22 mouse cellular contexts compared by ENCODE assay signal in genomic region chr5:144219936-144220335, GRCm38 (mm10). TPM values are rescaled to one million over a fixed set of nuclear protein-coding genes. Genes with fewer than 3 reads are reported as not detected.
DNase-seq lines count a peak whose midpoint lies in the region; ATAC-seq and TF ChIP-seq lines count a peak whose summit lies in the region.
"Had no signal": no experiment of that assay in that cellular context is flagged by ENCODE, and none has a peak within 500 bp of the region (broad histone marks: within the 10 kb centered on the region; RNA-seq: fewer than 3 reads in every experiment).

No protein-coding gene starts in this region.

- H3K4me1 ChIP-seq in liver, adult 2 months (ENCODE audit: control insufficient read depth, insufficient read depth, low read length) = peaks cover 6% of the 10 kb centered on the region
- H3K4me1 ChIP-seq in liver, postnatal 0 days (ENCODE audit: insufficient read depth) = peaks cover 3% of the 10 kb centered on the region; the same call in 1 of the 2 replicates
- peaks cover 3 to 20% of the 10 kb centered on the region in 2 experiments; a peak in 2 of 4 replicates for H3K4me1 ChIP-seq in ES-E14 (ENCODE audit: control insufficient read depth in 2 of 2, insufficient read depth in 2 of 2, low read length in 2 of 2, poor library complexity in 1 of 2)

- H3K27me3 ChIP-seq in liver, adult 2 months (ENCODE audit: control insufficient read depth, insufficient read depth, low read length) = no peaks in the 10 kb centered on the region
- H3K27me3 ChIP-seq in liver, postnatal 0 days (ENCODE audit: insufficient read depth, low read length) = no peaks in the 10 kb centered on the region
- H3K27me3 ChIP-seq: CH12.LX; forebrain, embryonic 13.5 days; heart, embryonic 13.5 days had no signal

- ATAC-seq in liver, postnatal 0 days = no peak
- ATAC-seq in inflammation-experienced regulatory T-cells, adult 6 months = no peak
- ATAC-seq: forebrain, embryonic 13.5 days; forebrain, embryonic 16.5 days; hindbrain, postnatal 0 days; intestine, postnatal 0 days had no signal

- in situ Hi-C loops in ES-E14 (cut with MboI; ENCODE audit: low sequenced_read_pairs in 2 of 2, unreplicated experiment in 2 of 2) = no loop called here

- no peak overlapping the region for H3K4me3 ChIP-seq in liver, adult 2 months (ENCODE audit: insufficient read depth, low read depth, low read length)
- no peak overlapping the region for H3K4me3 ChIP-seq in liver, postnatal 0 days (ENCODE audit: low read depth, low read length)
- H3K4me3 ChIP-seq in ES-E14 (ENCODE audit: insufficient read depth in 1 of 2, low read depth in 1 of 2, low read length in 2 of 2, poor library complexity in 1 of 2, severe bottlenecking in 1 of 2) (no peak overlapping the region), macrophage (ENCODE audit: inconsistent target) (no peak overlapping the region; the same call in 1 of the 2 replicates)
- H3K4me3 ChIP-seq: forebrain, embryonic 10.5 days; forebrain, embryonic 13.5 days; heart, embryonic 10.5 days; heart, embryonic 13.5 days had no signal

- H3K9me3 ChIP-seq in liver, postnatal 0 days (ENCODE audit: low read length) = no peaks in the 10 kb centered on the region
- no peaks in the 10 kb centered on the region for H3K9me3 ChIP-seq in ES-E14 (ENCODE audit: control insufficient read depth, insufficient read depth, low read depth, low read length)
- H3K9me3 ChIP-seq: forebrain, embryonic 10.5 days; forebrain, embryonic 13.5 days; heart, embryonic 10.5 days; heart, embryonic 13.5 days had no signal

- H3K9ac ChIP-seq in liver, adult 2 months (ENCODE audit: low read depth, low read length) = no peak overlapping the region
- no peak overlapping the region for H3K9ac ChIP-seq in liver, postnatal 0 days (replicated peaks)
- no peak overlapping the region; the same call in 1 of the 2 replicates for H3K9ac ChIP-seq in ES-E14 (ENCODE audit: insufficient read depth, low read depth, low read length, poor library complexity, severe bottlenecking)
- H3K9ac ChIP-seq: forebrain, embryonic 13.5 days; hindbrain, embryonic 14.5 days had no signal

- no peak for TF ChIP-seq POLR2A in liver, adult 2 months (IDR thresholded peaks at IDR 0.05; ENCODE audit: extremely low read depth, insufficient read depth, low read length)

- peak; percentile 25 for DNase-seq in cerebellum, adult 9-11 months
- no peak for DNase-seq in cerebellum, adult 8-10 months
- DNase-seq in liver, adult 2 months (ENCODE audit: extremely low read depth, low read depth, low spot score) = peak; percentile 61
- DNase-seq in liver, postnatal 0 days = no peak
- no peak for DNase-seq in ES-E14 (ENCODE audit: low read depth, low spot score)
- DNase-seq: B cell, adult 2 months; cerebellum, adult 11-12 months; cerebellum, postnatal 10 days; gastrocnemius, postnatal 25 days had no signal

- H3K36me3 ChIP-seq in liver, adult 2 months (ENCODE audit: control insufficient read depth, insufficient read depth, low read length) = no peaks in the 10 kb centered on the region
- H3K36me3 ChIP-seq in liver, postnatal 0 days (replicated peaks; ENCODE audit: insufficient read depth, low read length) = no peaks in the 10 kb centered on the region
- H3K36me3 ChIP-seq in ES-E14 (ENCODE audit: control insufficient read depth, insufficient read depth, low read length, poor library complexity, severe bottlenecking) = no peaks in the 10 kb centered on the region
- H3K36me3 ChIP-seq in macrophage (ENCODE audit: inconsistent target) = peaks cover 43% of the 10 kb centered on the region

- no peaks in the 10 kb centered on the region for H3K79me2 ChIP-seq in liver, adult 2 months (ENCODE audit: control insufficient read depth, insufficient read depth, low read length)
- peaks cover 80% of the 10 kb centered on the region for H3K79me2 ChIP-seq in macrophage (ENCODE audit: inconsistent target)

- TF ChIP-seq CTCF in liver, adult 2 months (IDR thresholded peaks at IDR 0.05; ENCODE audit: low read depth, low read length) = no peak
- TF ChIP-seq CTCF in liver, postnatal 0 days (IDR thresholded peaks at IDR 0.05; ENCODE audit: low read depth) = no peak

- H3K27ac ChIP-seq in liver, adult 2 months (replicated peaks; ENCODE audit: insufficient read depth, low read depth, low read length) = no peak overlapping the region
- H3K27ac ChIP-seq in liver, postnatal 0 days (ENCODE audit: low read depth) = no peak overlapping the region
- peak overlapping the region; percentile 23; the same call in 1 of the 2 replicates for H3K27ac ChIP-seq in ES-E14 (ENCODE audit: insufficient read depth, low read depth, low read length, poor library complexity, severe bottlenecking)
- peak overlapping the region; percentile 97 for H3K27ac ChIP-seq in macrophage
- H3K27ac ChIP-seq: forebrain, embryonic 13.5 days; heart, embryonic 13.5 days; hindbrain, embryonic 14.5 days; hindbrain, postnatal 0 days had no signal

- no peak for TF ChIP-seq EP300 in liver, postnatal 0 days (IDR thresholded peaks at IDR 0.05; ENCODE audit: low read depth)

- WGBS in liver, adult 2 months = 31% methylated on average over 5 of the region's 5 CpGs
- 71% methylated on average over 5 of the region's 5 CpGs for WGBS in liver, postnatal 0 days (ENCODE audit: insufficient replicate concordance)
- WGBS in macrophage (ENCODE audit: missing documents) = 100% methylated on average over 1 of the region's 5 CpGs

- no peak overlapping the region for H3K4me2 ChIP-seq in liver, postnatal 0 days (ENCODE audit: low read depth, low read length)
- H3K4me2 ChIP-seq: forebrain, embryonic 13.5 days; heart, embryonic 13.5 days; hindbrain, embryonic 14.5 days had no signal

TF ChIP-seq in ES-E14, 5 proteins besides CTCF, POLR2A, EP300 and RAD21:
- TF ChIP-seq MAFK (IDR thresholded peaks at IDR 0.05; ENCODE audit: insufficient read depth, low read depth, low read length) = no peak
- TF ChIP-seq CHD2 (IDR thresholded peaks at IDR 0.05; ENCODE audit: low read depth, low read length) = no peak
- no peak for TF ChIP-seq ZNF384 (IDR thresholded peaks at IDR 0.05; ENCODE audit: low read depth, low read length)
- no peak for TF ChIP-seq HCFC1 (IDR thresholded peaks at IDR 0.05; ENCODE audit: borderline replicate concordance, insufficient read depth, low read length)
- TF ChIP-seq ZC3H11A (IDR thresholded peaks at IDR 0.05; ENCODE audit: borderline replicate concordance, low read depth, low read length) = no peak

RNA-seq across cellular contexts. Expression of gene Tecpr1, which starts 3.5 kb away (rescaled TPM):
- total RNA-seq in liver, adult 2 months (2014; rRNA removed) = 5.9 and 6.6 TPM in 2 replicates
- polyA plus RNA-seq in liver, adult 2 months (2012; rRNA removed) = 9.3 and 13.0 TPM in 2 replicates
- 2.1 and 2.5 TPM in 2 replicates for polyA plus RNA-seq in liver, postnatal 0 days (2015; fragmentation: Nextera tagmentation; extraction: Ambion mirVana)
- total RNA-seq in ES-E14 (2012; rRNA removed) = 18.3 and 22.1 TPM in 2 replicates
- 1,000 to 10,000 TPM in 9 of 26 experiments, 100 to 1,000 TPM in 17; 169 to 1,925 (median 703) TPM for total RNA-seq in macrophage (2018; cell fraction: chromatin; rRNA removed)
- total RNA-seq in macrophage (2018; cell fraction: cytosol; rRNA removed) = 100 to 1,000 TPM in 18 of 26 experiments, 10 to 100 TPM in 8; 66.8 to 322 (median 143) TPM
- 1,000 to 10,000 TPM in 5 of 26 experiments, 100 to 1,000 TPM in 21; 163 to 1,406 (median 471) TPM for total RNA-seq in macrophage (2018; cell fraction: nucleus; rRNA removed)
- polyA plus RNA-seq in macrophage (2018) = 61.4 to 244 TPM (median 121 TPM) in 3 replicates
- polyA plus RNA-seq in inflammation-experienced regulatory T-cells, adult 6 months (2017; shearing (Covaris generic)) = 10 to 100 TPM; 74.3 to 93.5 (median 81.1) TPM

RNA-seq across cellular contexts. Expression of gene Bri3, which starts 24.3 kb away (rescaled TPM):
- total RNA-seq in liver, adult 2 months (2014; rRNA removed) = 24.9 and 29.5 TPM in 2 replicates
- polyA plus RNA-seq in liver, adult 2 months (2012; rRNA removed) = 74.6 and 85.7 TPM in 2 replicates
- polyA plus RNA-seq in liver, postnatal 0 days (2015; fragmentation: Nextera tagmentation; extraction: Ambion mirVana) = 51.1 and 53.0 TPM in 2 replicates
- 21.9 and 26.4 TPM in 2 replicates for total RNA-seq in ES-E14 (2012; rRNA removed)
- 100 to 1,000 TPM in 22 of 26 experiments, 10 to 100 TPM in 4; 58.8 to 230 (median 146) TPM for total RNA-seq in macrophage (2018; cell fraction: chromatin; rRNA removed)
- 100 to 1,000 TPM; 542 to 899 (median 688) TPM for total RNA-seq in macrophage (2018; cell fraction: cytosol; rRNA removed)
- 100 to 1,000 TPM; 108 to 411 (median 269) TPM for total RNA-seq in macrophage (2018; cell fraction: nucleus; rRNA removed)
- 238 to 490 TPM (median 271 TPM) in 3 replicates for polyA plus RNA-seq in macrophage (2018)
- 1 to 10 TPM; 2.0 to 5.2 (median 3.2) TPM for polyA plus RNA-seq in inflammation-experienced regulatory T-cells, adult 6 months (2017; shearing (Covaris generic))

RNA-seq across cellular contexts. Expression of gene Bhlha15, which starts 29.9 kb away (rescaled TPM):
- 0.13 and 0.18 TPM in 2 replicates for total RNA-seq in liver, adult 2 months (2014; rRNA removed)
- 0.04 and 0.70 TPM in 2 replicates for polyA plus RNA-seq in liver, adult 2 months (2012; rRNA removed)
- 0.16 and 0.19 TPM in 2 replicates for polyA plus RNA-seq in liver, postnatal 0 days (2015; fragmentation: Nextera tagmentation; extraction: Ambion mirVana)
- 1.1 TPM in 2 replicates for total RNA-seq in ES-E14 (2012; rRNA removed)
- total RNA-seq in macrophage (2018; cell fraction: chromatin; rRNA removed) = under 1 TPM in 7 of 26 experiments, not detected in 19; 0.20 to 0.46 (median 0.26) TPM
- total RNA-seq in macrophage (2018; cell fraction: cytosol; rRNA removed) = under 1 TPM in 2 of 26 experiments, not detected in 24; 0.03 TPM
- under 1 TPM in 3 of 26 experiments, not detected in 23; 0.17 to 0.24 (median 0.18) TPM for total RNA-seq in macrophage (2018; cell fraction: nucleus; rRNA removed)
- not detected in 3 replicates for polyA plus RNA-seq in macrophage (2018)
- polyA plus RNA-seq in inflammation-experienced regulatory T-cells, adult 6 months (2017; shearing (Covaris generic)) = under 1 TPM in 2 of 3 experiments, not detected in 1; 0.21 to 0.26 TPM
- total RNA-seq: gastrocnemius, adult 18-20 months; gastrocnemius, postnatal 25 days; heart, postnatal 14 days had no signal

Comparison
In these comparisons a context has a peak if more than half of its experiments do, and no peak if none do; other contexts are left out.
1. DNase-seq: peak in cerebellum, adult 9-11 months (single experiment) and liver, adult 2 months (single experiment); none in cerebellum, adult 8-10 months (single experiment), liver, postnatal 0 days (single experiment) and ES-E14 (single experiment).
2. H3K27ac ChIP-seq: peak in ES-E14 (single experiment) and macrophage (single experiment); none in liver, adult 2 months (single experiment) and liver, postnatal 0 days (single experiment).